Mouse (Mus musculus) MEL (cell line): ENCODE measurements around the gene Fam160a1. TPM values are rescaled to one million over a fixed set of nuclear protein-coding genes. Genes with fewer than 3 reads are reported as not detected.

Experiments used
- DNase-seq: peaks from one replicate; pipeline ENCODE4 v3.0.0; 2011; ENCODE audit warnings: low read depth, low spot score
- H3K27ac ChIP-seq: 2 replicates; pipeline ENCODE4 v1.5.1; 2012; ENCODE audit warnings: low read depth, mild to moderate bottlenecking, control low read depth, low read length, moderate library complexity; ENCODE audit not compliant: control insufficient read depth
- H3K27me3 ChIP-seq, 2 experiments: fragments of 150-350 bp in 1 of 2; sonication (generic) in 1 of 2; 2 replicates each; pipeline ENCODE4 v1.6.1; 2012; ENCODE audit warnings: low read length in 2 of 2, mild to moderate bottlenecking in 2 of 2, improper control_type of control experiment in 1 of 2, moderate library complexity in 1 of 2; ENCODE audit not compliant: insufficient read depth in 2 of 2, control insufficient read depth in 1 of 2
- H3K36me3 ChIP-seq, 2 experiments: 2 replicates each; pipeline ENCODE4 v1.6.1; 2012 to 2014; ENCODE audit warnings: low read length in 2 of 2, improper control_type of control experiment in 1 of 2, inconsistent platforms in 1 of 2, mild to moderate bottlenecking in 1 of 2; ENCODE audit not compliant: insufficient read depth in 2 of 2, control insufficient read depth in 1 of 2
- H3K4me1 ChIP-seq, 2 experiments: fragments of 150-350 bp in 1 of 2; sonication (generic) in 1 of 2; 2 replicates each; pipeline ENCODE4 v1.6.1; 2012; ENCODE audit warnings: low read length in 2 of 2, improper control_type of control experiment in 1 of 2, mild to moderate bottlenecking in 1 of 2; ENCODE audit not compliant: insufficient read depth in 2 of 2, control insufficient read depth in 1 of 2
- H3K4me3 ChIP-seq, 2 experiments: fragments of 150-350 bp in 1 of 2; sonication (generic) in 1 of 2; 2 replicates each; pipeline ENCODE4 v1.5.1; 2012; ENCODE audit warnings: low read depth in 2 of 2, low read length in 2 of 2, mild to moderate bottlenecking in 2 of 2, moderate library complexity in 2 of 2, control low read depth in 1 of 2, improper control_type of control experiment in 1 of 2; ENCODE audit not compliant: control insufficient read depth in 1 of 2, insufficient read depth in 1 of 2
- H3K79me2 ChIP-seq: 2 replicates; pipeline ENCODE4 v1.6.1; 2012; ENCODE audit warnings: mild to moderate bottlenecking, low read length, moderate library complexity; ENCODE audit not compliant: control insufficient read depth, poor library complexity, insufficient read depth
- H3K9ac ChIP-seq: 2 replicates; pipeline ENCODE4 v1.6.1; 2012; ENCODE audit warnings: low read depth, mild to moderate bottlenecking, control low read depth, low read length, moderate library complexity; ENCODE audit not compliant: control insufficient read depth, poor library complexity, severe bottlenecking
- H3K9me3 ChIP-seq: fragments of 150-350 bp; sonication (generic); replicated peaks from 2 replicates; pipeline ENCODE4 v1.6.1; 2012; ENCODE audit warnings: mild to moderate bottlenecking, low read length, improper control_type of control experiment, moderate library complexity; ENCODE audit not compliant: insufficient read depth
- BHLHE40 ChIP-seq: IDR thresholded peaks from 2 replicates; pipeline ENCODE4 v1.6.1; 2012; ENCODE audit warnings: low read depth, mild to moderate bottlenecking, inconsistent platforms, low read length, improper control_type of control experiment, borderline replicate concordance
- CHD1 ChIP-seq: IDR thresholded peaks from 2 replicates; pipeline ENCODE4 v1.6.1; 2012; ENCODE audit warnings: low read depth, mild to moderate bottlenecking, inconsistent platforms, low read length, improper control_type of control experiment
- CHD2 ChIP-seq: IDR thresholded peaks from 2 replicates; pipeline ENCODE4 v1.6.1; 2011; ENCODE audit warnings: low read length, improper control_type of control experiment
- CTCF ChIP-seq, 3 experiments: IDR thresholded peaks in 2 of 3; conservative IDR thresholded peaks in 1 of 3; 2 replicates each; pipeline ENCODE4 v1.5.1; 2011 to 2012; ENCODE audit warnings: low read length in 3 of 3, low read depth in 2 of 3, mild to moderate bottlenecking in 2 of 3, improper control_type of control experiment in 1 of 3, inconsistent platforms in 1 of 3, mixed read lengths in 1 of 3, moderate library complexity in 1 of 3; ENCODE audit not compliant: control insufficient read depth in 1 of 3, insufficient read depth in 1 of 3, poor library complexity in 1 of 3, severe bottlenecking in 1 of 3
- E2F4 ChIP-seq: IDR thresholded peaks from 2 replicates; pipeline ENCODE4 v1.6.1; 2011; ENCODE audit warnings: low read depth, low read length, improper control_type of control experiment, borderline replicate concordance
- EP300 ChIP-seq, 2 experiments: IDR thresholded peaks; 2 replicates each; pipeline ENCODE4 v1.6.1; 2011; ENCODE audit warnings: improper control_type of control experiment in 2 of 2, low read length in 2 of 2, low read depth in 1 of 2, mild to moderate bottlenecking in 1 of 2
- ETS1 ChIP-seq: IDR thresholded peaks from 2 replicates; pipeline ENCODE4 v1.6.1; 2012; ENCODE audit warnings: low read depth, mild to moderate bottlenecking, inconsistent platforms, low read length, improper control_type of control experiment, moderate library complexity
- GATA1 ChIP-seq: IDR thresholded peaks from 2 replicates; pipeline ENCODE4 v1.6.1; 2011; ENCODE audit warnings: low read depth, low read length, improper control_type of control experiment
- JUND ChIP-seq: IDR thresholded peaks from 2 replicates; pipeline ENCODE4 v1.6.1; 2011; ENCODE audit warnings: low read depth, mild to moderate bottlenecking, improper control_type of control experiment, low read length
- MAFK ChIP-seq: IDR thresholded peaks from 2 replicates; pipeline ENCODE4 v1.6.1; 2011; ENCODE audit warnings: low read depth, mild to moderate bottlenecking, low read length, improper control_type of control experiment, borderline replicate concordance
- MAZ ChIP-seq: IDR thresholded peaks from 2 replicates; pipeline ENCODE4 v1.6.1; 2012; ENCODE audit warnings: low read depth, mild to moderate bottlenecking, inconsistent platforms, low read length, improper control_type of control experiment
- MYB ChIP-seq: IDR thresholded peaks from 2 replicates; pipeline ENCODE4 v1.6.1; 2011; ENCODE audit warnings: mild to moderate bottlenecking, low read depth, low read length, improper control_type of control experiment
- MYC ChIP-seq: IDR thresholded peaks from 2 replicates; pipeline ENCODE4 v1.6.1; 2011; ENCODE audit warnings: low read depth, mild to moderate bottlenecking, low read length, improper control_type of control experiment, moderate library complexity
- POLR2A ChIP-seq, 2 experiments: IDR thresholded peaks; 2 replicates each; pipeline ENCODE4 v1.6.1; 2011 to 2012; ENCODE audit warnings: low read length in 2 of 2, mild to moderate bottlenecking in 2 of 2, control low read depth in 1 of 2, improper control_type of control experiment in 1 of 2, low read depth in 1 of 2, moderate library complexity in 1 of 2; ENCODE audit not compliant: control insufficient read depth in 1 of 2, insufficient read depth in 1 of 2, poor library complexity in 1 of 2
- POLR2AphosphoS5 ChIP-seq: IDR thresholded peaks from 2 replicates; pipeline ENCODE4 v1.6.1; 2012; ENCODE audit warnings: low read depth, borderline replicate concordance, mild to moderate bottlenecking, inconsistent platforms, low read length, moderate library complexity, mixed read lengths
- RAD21 ChIP-seq: IDR thresholded peaks from 2 replicates; pipeline ENCODE4 v1.6.1; 2011; ENCODE audit warnings: mild to moderate bottlenecking, low read depth, low read length, improper control_type of control experiment
- RCOR1 ChIP-seq: IDR thresholded peaks from 2 replicates; pipeline ENCODE4 v1.6.1; 2012; ENCODE audit warnings: low read depth, mild to moderate bottlenecking, inconsistent platforms, low read length, improper control_type of control experiment
- TAL1 ChIP-seq: IDR thresholded peaks from 2 replicates; pipeline ENCODE4 v1.6.1; 2012; ENCODE audit warnings: mild to moderate bottlenecking, inconsistent platforms, low read length, moderate library complexity, mixed read lengths
- TCF12 ChIP-seq: IDR thresholded peaks from 2 replicates; pipeline ENCODE4 v1.6.1; 2014; ENCODE audit warnings: low read depth, mild to moderate bottlenecking, inconsistent platforms, low read length, improper control_type of control experiment, moderate library complexity
- ZC3H11A ChIP-seq: IDR thresholded peaks from 2 replicates; pipeline ENCODE4 v1.6.1; 2012; ENCODE audit warnings: low read depth, mild to moderate bottlenecking, inconsistent platforms, low read length, improper control_type of control experiment
- ZKSCAN1 ChIP-seq: IDR thresholded peaks from 2 replicates; pipeline ENCODE4 v1.6.1; 2012; ENCODE audit warnings: low read depth, mild to moderate bottlenecking, inconsistent platforms, low read length, improper control_type of control experiment, moderate library complexity
- ZNF384 ChIP-seq: IDR thresholded peaks from 2 replicates; pipeline ENCODE4 v1.6.1; 2012; ENCODE audit warnings: low read depth, mild to moderate bottlenecking, inconsistent platforms, low read length, improper control_type of control experiment
- polyA plus RNA-seq, 2 experiments: library from polyadenylated mRNA; stranded (reverse) in 1 of 2; unstranded in 1 of 2; fragments of >175 nt in 1 of 2; fragments of >200 nt in 1 of 2; gene quantifications; 2 replicates each; pipeline versions ENCODE4 v1.2.1 to v1.2.4; 2012; ENCODE audit warnings: low replicate concordance in 2 of 2, low read depth in 1 of 2; ENCODE audit not compliant: insufficient read length in 2 of 2, insufficient read depth in 1 of 2, missing spikeins in 1 of 2
- total RNA-seq: library from RNA; depleted of rRNA; stranded (reverse); fragments of 300-350 nt; gene quantifications from 2 replicates; pipeline ENCODE4 v1.2.3, GENCODE M21; 2012

Fam160a1 gene
- total and polyA plus RNA-seq, 3 experiments = not detected

DNA sequence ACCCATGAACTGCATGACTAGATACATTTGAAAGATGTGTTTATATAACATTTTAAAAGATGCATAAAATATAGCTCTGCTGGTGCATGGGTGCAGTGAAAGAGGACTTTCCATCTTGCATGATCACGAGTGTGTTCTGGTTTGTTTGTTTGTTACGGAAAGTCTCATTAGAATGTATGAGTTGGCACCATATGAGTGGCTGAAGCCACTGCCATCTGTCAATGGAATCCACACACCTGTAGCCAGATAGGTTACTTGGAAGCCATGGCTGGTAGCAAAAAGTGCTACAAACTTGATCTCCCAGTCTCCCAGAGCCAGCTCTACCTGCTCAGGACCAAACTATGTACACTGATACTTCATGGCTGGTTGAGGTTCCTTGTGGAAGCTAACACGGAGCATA lies 161.6 kb downstream of the Fam160a1 start:
- no peak overlapping the region for H3K27ac ChIP-seq
- no peak for DNase-seq
- H3K9me3 ChIP-seq = no peaks in the 10 kb centered on the region
- H3K36me3 ChIP-seq = peaks cover 0 to 12% of the 10 kb centered on the region in 2 experiments; a peak in 2 of 4 replicates
- no peak overlapping the region for H3K4me3 ChIP-seq
- no peaks in the 10 kb centered on the region for H3K79me2 ChIP-seq
- no peak for TF ChIP-seq TCF12
- no peak for TF ChIP-seq CHD1
- TF ChIP-seq RAD21 = no peak
- no peak for TF ChIP-seq CHD2
- no peak for TF ChIP-seq E2F4
- TF ChIP-seq, all 39 proteins: peak for 0
- Histone ChIP-seq H3K9ac (no peak overlapping the region), H3K4me1 (peaks cover 0 to 15% of the 10 kb centered on the region in 2 experiments; a peak in 2 of 4 replicates), H3K27me3 (no peaks in the 10 kb centered on the region)

DNA sequence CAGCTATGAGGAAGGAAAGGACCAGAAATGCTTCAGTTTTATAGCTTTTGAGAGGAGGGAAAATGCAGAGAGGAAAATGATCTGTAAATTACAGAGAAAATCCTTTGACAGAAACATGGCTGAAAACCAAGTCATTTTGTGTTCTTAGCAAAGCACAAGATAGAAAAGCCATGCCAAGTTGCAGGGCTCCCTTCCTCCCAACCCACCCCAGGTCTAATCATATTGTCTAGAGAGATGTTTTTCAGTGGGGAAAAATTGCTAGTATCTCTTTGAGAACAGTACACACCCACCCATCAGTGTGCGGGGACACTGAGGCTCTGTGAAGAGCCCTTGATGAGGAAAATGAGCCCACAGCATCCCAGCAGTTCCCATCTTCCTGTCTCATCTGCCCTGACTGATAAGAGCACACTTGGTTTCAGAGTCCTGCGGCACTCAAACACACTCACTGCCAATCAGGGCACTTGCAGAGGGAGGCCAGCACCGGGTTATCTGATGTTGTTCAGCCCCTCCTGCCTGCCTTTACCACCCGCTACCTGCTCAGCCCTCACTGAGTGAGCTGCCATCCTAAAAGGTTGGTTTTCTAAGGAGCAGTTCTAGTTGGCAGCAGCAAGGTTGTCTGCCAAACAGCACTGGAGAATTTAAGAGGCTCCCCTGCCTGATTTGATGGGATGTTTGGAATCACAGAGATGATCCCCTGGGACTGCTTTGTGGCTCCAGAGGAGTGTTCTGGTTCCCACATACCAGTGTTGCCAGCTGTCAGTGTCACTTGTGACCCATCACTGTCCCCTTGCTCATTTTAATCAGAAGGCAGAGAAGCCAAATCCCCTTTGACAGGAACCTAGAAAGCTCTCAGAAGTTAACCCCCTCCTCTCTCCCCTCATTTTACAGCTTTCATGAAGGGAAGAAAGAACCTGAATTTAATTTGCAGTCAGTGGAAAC lies 164.1 kb downstream of the Fam160a1 start:
- no peaks in the 10 kb centered on the region for H3K27me3 ChIP-seq
- H3K9me3 ChIP-seq = no peaks in the 10 kb centered on the region
- H3K4me3 ChIP-seq = no peak overlapping the region
- no peak overlapping the region for H3K27ac ChIP-seq
- H3K9ac ChIP-seq = no peak overlapping the region
- H3K36me3 ChIP-seq = peaks cover 0 to 23% of the 10 kb centered on the region in 2 experiments; a peak in 2 of 4 replicates
- H3K4me1 ChIP-seq = peaks cover 3 to 23% of the 10 kb centered on the region in 2 experiments
- TF ChIP-seq GATA1 (peak; percentile 40), EP300 (IDR thresholded peaks at IDR 0.05; ENCODE audit: low read depth in 1 of 2, low read length in 2 of 2) (0 out of 4 replicates have a peak, but pooled peaks of 1 of the 2 experiments have one; percentile 20), MYC (no peak), RCOR1 (peak; percentile 29; the same call in 1 of the 2 replicates)
- TF ChIP-seq, all 39 proteins: peak for 3
- H3K79me2 ChIP-seq = no peaks in the 10 kb centered on the region
- peak; percentile 11 for DNase-seq

DNA sequence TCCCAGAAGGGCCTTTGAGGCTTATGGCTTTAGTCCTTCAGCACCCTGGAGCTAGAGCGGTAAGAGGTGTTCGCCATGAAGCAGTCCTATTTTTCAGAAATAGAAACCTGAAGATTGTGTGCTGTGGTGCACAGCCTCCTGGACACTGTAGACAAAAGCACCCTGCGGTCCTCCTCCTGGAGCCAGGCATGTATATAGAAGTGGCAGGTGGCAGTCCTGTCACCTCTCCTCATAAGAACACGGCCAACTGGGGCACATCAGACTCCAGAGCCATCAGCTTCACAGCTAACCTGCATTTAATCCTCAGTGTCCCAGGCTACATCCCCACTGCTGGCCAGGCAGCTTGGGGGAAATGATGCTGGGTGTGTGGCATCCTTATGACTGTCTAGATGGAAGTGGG lies 167.9 kb downstream of the Fam160a1 start:
- no peak overlapping the region for H3K9ac ChIP-seq
- TF ChIP-seq JUND (no peak), TAL1 (no peak), TCF12 (no peak), GATA1 (no peak), MAFK (no peak), RCOR1 (no peak), ETS1 (no peak), MYB (no peak), CHD1 (no peak), BHLHE40 (no peak), POLR2AphosphoS5 (no peak), ZC3H11A (no peak), ZNF384 (no peak), CTCF (IDR thresholded peaks at IDR 0.05 in 2 of 3, conservative IDR thresholded peaks at IDR 0.05 in 1 of 3; ENCODE audit: control insufficient read depth in 1 of 3, insufficient read depth in 1 of 3, low read depth in 2 of 3, low read length in 3 of 3, poor library complexity in 1 of 3, severe bottlenecking in 1 of 3) (no peak), ZKSCAN1 (no peak), POLR2A (IDR thresholded peaks at IDR 0.05; ENCODE audit: control insufficient read depth in 1 of 2, insufficient read depth in 1 of 2, low read depth in 1 of 2, low read length in 2 of 2, poor library complexity in 1 of 2) (no peak), MAZ (no peak)
- H3K4me1 ChIP-seq = peaks cover 3 to 23% of the 10 kb centered on the region in 2 experiments
- peaks cover 0 to 23% of the 10 kb centered on the region in 2 experiments; a peak in 2 of 4 replicates for H3K36me3 ChIP-seq
- H3K4me3 ChIP-seq = no peak overlapping the region
- no peak for DNase-seq
- no peaks in the 10 kb centered on the region for H3K9me3 ChIP-seq
- H3K27ac ChIP-seq = no peak overlapping the region
- H3K27me3 ChIP-seq = no peaks in the 10 kb centered on the region
- no peaks in the 10 kb centered on the region for H3K79me2 ChIP-seq
